Mouse (Mus musculus) olfactory bulb, adult 2 months (tissue): ENCODE measurements around the gene Caprin2. TPM values are rescaled to one million over a fixed set of nuclear protein-coding genes. Genes with fewer than 3 reads are reported as not detected.
"Not testable (repeated sequence)": the region's sequence is repeated elsewhere in the genome, so short reads cannot be mapped to it uniquely, and the experiment has no call there.

Source experiments
- H3K27ac ChIP-seq: fragments of 200-500 bp; 2 replicates; pipeline ENCODE4 v1.5.1; 2012; ENCODE audit warnings: low read depth, low read length; ENCODE audit not compliant: insufficient read depth
- H3K4me1 ChIP-seq: fragments of 200-500 bp; 2 replicates; pipeline ENCODE4 v1.6.1; 2012; ENCODE audit warnings: low read length; ENCODE audit not compliant: control insufficient read depth, insufficient read depth
- H3K4me3 ChIP-seq: fragments of 200-500 bp; 2 replicates; pipeline ENCODE4 v1.5.1; 2012; ENCODE audit warnings: mild to moderate bottlenecking, low read depth, low read length, moderate library complexity; ENCODE audit not compliant: insufficient read depth
- CTCF ChIP-seq: fragments of 200-500 bp; IDR thresholded peaks from 2 replicates; pipeline ENCODE4 v1.5.1; 2012; ENCODE audit warnings: low read depth, mild to moderate bottlenecking, low read length, moderate library complexity; ENCODE audit not compliant: insufficient read depth
- POLR2A ChIP-seq: fragments of 200-500 bp; IDR thresholded peaks from 2 replicates; pipeline ENCODE4 v1.6.1; 2012; ENCODE audit warnings: mild to moderate bottlenecking, low read depth, low read length, moderate library complexity; ENCODE audit not compliant: insufficient read depth
- WGBS: fragments of 180-500 bp; shearing (Covaris S2); methylation state at CpG from one replicate; pipeline ENCODE4 v1.1.7; 2018; 5-methylcytosine and 5-hydroxymethylcytosine counted together
- polyA plus RNA-seq: library from polyadenylated mRNA; stranded (reverse); fragments of >200 nt; gene quantifications from 2 replicates; pipeline ENCODE4 v1.2.4, GENCODE M21; 2012; ENCODE audit warnings: low replicate concordance; ENCODE audit not compliant: missing spikeins, insufficient read depth, insufficient read length

Caprin2 gene
- polyA plus RNA-seq: not detected in 2 replicates

DNA sequence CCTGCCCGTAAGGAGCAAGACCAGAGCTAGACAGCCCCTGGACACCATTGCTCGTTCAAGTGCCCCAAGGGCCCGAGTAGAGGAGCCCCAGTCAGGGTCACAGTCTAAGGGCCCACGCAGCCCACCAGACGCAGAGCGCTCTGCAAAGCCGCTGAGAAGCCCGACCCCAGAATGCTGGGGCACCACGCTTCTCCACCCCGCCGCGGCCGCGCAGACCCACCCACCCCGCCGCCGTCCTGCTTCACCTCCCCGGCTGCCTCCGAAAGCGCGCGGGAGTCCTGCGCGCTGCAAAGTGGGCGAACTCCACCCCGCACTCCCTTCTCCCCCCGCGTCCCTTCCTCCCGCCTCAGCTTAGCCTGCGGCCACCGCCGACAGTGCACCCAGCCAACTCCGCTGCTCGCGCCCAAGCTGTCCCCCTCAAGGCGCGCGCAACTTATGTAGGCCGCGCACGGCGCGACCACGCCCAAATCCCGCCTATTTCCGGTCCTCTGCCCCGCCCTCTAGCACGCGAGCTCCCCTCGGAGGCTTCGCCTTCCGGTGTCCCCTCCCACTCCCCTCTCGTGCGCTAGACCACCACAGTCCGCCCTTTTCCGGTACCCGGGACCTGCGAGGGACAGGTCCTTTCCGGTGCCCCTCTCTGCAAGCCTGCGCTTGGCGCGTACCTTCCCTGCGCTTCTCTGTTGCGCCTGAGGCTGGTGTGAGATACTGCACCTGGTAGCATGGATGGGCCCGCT is at the start of gene Caprin2:
Gene Caprin2 (minus strand): TSS at position 465 of the 734 bp plus-strand sequence.
- Histone ChIP-seq H3K4me3 (peak within 1 kb of the TSS; percentile 59), H3K27ac (peak within 1 kb of the TSS; percentile 47; the same call in 1 of the 2 replicates), H3K4me1 (peaks cover 3% of the 10 kb centered on the region)
- TF ChIP-seq POLR2A: peak; percentile 93
- no peak for TF ChIP-seq CTCF
- under 1% methylated on average over 63 of the region's 65 CpGs for WGBS

DNA sequence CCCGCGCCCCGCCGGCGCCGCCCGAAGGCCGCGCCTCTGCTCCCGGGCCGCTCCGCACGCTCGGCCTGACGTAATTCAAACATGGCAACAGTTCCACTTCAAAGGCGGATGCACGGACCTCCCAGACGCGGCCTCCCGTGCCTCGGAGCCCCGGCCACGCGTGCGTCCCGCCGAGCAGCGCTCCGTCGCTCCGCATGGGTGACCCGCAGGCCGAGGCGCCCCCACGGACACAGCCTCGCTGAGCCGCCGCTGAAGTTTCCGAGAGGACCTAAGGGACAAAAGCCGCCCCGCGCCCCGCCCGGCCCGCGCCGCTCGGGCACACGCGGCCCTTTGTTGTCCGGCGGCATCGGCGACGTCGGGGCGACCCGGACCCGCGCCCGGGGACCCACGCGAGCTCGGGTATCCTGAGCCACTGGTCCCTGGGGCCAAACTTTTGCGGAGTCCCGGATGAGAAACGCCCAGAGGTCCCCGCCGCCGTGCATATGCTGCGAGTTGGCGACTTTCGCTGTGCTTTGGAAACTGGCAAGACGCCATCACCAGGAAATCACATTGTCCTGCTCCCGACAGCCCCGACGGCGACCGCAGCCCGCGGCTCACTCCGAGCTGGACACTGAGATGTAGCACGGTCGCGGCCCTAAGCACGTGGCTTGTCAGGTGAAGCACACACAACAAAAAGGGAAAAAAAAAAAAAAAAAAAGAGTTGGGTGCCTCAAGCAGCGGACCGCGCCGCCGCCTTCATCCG is 48.9 kb upstream of the Caprin2 start:
- no peak overlapping the region for H3K27ac ChIP-seq
- H3K4me3 ChIP-seq: peak overlapping the region; percentile 60
- peaks cover 11% of the 10 kb centered on the region for H3K4me1 ChIP-seq
- TF ChIP-seq CTCF (no peak), POLR2A (no peak)
- under 1% methylated on average over 90 of the region's 92 CpGs for WGBS

DNA sequence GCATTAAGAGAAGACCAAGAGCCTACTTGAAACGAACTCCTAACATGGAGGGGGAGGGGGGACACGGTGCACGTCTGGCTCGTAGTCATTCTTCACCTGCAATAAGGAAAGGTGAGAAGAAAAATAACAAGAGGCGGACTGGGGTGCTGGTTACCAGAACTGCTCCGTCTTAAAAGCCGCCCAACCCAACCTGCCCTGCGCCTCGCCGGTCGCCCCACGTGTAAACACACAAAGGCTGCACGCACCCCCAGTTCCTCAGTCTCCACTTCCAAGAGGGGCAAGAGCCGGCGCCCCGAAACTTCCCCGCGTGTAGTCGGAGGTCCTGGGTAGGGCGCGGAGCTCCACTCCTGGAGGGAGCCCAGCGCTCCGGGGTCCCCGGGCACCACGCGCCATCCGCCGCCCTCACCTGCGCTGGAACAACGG is 48.3 kb upstream of the Caprin2 start:
- H3K27ac ChIP-seq: no peak overlapping the region
- peak overlapping the region; percentile 60 for H3K4me3 ChIP-seq
- TF ChIP-seq CTCF (no peak), POLR2A (no peak)
- 4% methylated on average over 30 of the region's 30 CpGs for WGBS
- H3K4me1 ChIP-seq: peaks cover 11% of the 10 kb centered on the region

DNA sequence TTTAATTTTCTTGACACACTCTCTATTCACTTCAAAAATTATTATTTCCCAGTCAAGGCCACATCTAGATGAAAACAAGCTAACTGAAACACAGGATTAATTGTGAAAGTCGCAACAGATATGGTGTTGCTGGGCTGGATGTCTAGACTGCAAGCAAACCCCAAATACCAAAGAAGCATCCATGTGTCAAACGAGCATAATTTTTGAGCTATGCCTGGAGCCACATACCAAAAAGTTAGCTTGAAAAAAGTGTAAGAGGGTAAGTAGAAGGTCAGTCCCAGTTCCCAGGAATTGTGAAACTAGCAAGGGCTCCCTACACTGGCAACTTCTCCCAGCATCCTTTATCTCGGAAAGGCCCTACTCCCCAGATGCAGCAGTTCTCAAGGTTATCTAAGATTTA is 47.7 kb upstream of the Caprin2 start:
- Histone ChIP-seq H3K27ac (no peak overlapping the region), H3K4me3 (no peak overlapping the region), H3K4me1 (peaks cover 11% of the 10 kb centered on the region)
- 84% methylated on average over 3 of the region's 3 CpGs for WGBS
- TF ChIP-seq CTCF (no peak), POLR2A (no peak)

DNA sequence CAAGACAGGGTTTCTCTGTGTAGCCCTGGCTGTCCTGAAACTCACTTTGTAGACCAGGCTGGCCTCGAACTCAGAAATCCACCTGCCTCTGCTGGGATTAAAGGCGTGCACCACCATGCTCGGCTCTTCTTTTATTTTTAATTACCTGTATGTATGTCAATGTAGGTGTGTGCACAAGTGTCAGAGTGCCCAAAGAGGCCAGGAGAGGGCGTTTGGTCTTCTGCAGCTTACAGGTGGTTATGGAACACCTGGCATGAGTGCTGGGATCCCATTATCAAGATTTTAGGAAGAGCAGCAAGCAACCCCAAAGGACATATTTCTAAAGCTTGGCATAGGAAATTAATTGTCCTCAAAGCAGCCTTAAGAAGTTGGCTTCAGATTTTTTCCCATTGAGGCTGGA is 46.4 kb upstream of the Caprin2 start:
- no peak overlapping the region for H3K4me3 ChIP-seq
- H3K27ac ChIP-seq: no peak overlapping the region
- no peak for TF ChIP-seq POLR2A
- TF ChIP-seq CTCF: no peak
- WGBS: 85% methylated on average over 4 of the region's 4 CpGs
- peaks cover 11% of the 10 kb centered on the region for H3K4me1 ChIP-seq

DNA sequence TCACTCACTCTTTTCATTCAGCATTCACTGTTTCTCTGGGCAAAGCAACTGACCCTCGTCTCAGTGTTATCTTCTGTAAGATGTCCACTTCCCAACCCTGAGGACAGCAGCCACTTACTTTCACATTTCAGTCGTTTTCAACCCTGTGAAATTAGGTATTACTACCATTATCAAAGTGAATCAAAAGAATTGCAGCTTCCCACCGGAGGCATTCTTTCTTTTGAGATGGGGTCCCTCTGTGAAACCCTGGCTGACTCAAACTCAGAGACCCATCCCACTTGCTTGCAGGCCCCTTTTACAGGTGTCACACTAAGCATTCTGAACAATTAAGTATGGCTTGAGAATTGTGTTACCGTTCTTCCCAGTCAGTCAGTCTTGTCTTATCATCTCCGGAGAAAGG is 45.8 kb upstream of the Caprin2 start:
- Histone ChIP-seq H3K4me1 (peaks cover 11% of the 10 kb centered on the region), H3K4me3 (no peak overlapping the region), H3K27ac (no peak overlapping the region)
- TF ChIP-seq CTCF (no peak), POLR2A (no peak)
- WGBS: 80% methylated on average over 5 of the region's 5 CpGs

DNA sequence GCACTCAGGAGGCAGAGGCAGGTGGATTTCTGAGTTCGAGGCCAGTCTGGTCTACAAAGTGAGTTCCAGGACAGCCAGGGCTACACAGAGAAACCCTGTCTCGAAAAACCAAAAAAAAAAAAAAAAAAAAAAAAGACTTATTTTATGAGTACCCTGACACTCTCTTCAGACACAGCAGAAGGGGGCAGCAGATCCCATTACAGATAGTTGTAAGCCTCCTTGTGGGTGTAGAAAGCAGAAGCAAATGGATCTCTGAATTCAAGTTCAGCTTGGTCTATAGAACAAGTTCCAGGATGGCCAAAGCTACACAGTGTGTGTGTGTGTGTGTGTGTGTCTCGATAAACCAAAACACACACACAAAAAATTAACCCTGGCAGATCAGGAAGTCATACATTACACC is 44.3 kb upstream of the Caprin2 start:
- WGBS: 60% methylated on average over 3 of the region's 3 CpGs
- not testable (repeated sequence) for H3K4me1 ChIP-seq, H3K27ac ChIP-seq, H3K4me3 ChIP-seq

DNA sequence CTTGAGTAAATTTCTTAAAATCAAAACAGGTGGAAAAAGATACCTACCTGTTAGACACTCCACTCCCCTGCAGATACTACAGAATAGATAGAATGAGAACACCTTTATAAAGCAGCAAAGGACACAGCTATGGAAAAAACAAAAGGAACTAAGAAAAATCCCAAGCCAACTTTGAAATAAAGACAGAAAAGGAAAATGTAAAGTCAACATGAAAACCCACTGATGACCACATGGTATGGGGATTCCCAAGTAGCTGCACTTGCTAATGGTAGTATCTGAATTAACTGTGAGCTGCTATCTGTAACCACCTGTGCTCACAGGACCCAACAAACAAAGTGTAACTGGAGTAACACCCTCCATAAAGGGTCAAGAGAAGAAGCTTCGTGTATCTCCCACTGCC is 41.7 kb upstream of the Caprin2 start:
- 82% methylated on average over 1 of the region's 1 CpGs for WGBS
- no peak for TF ChIP-seq CTCF
- TF ChIP-seq POLR2A: no peak
- Histone ChIP-seq H3K4me3 (no peak overlapping the region), H3K4me1 (no peaks in the 10 kb centered on the region), H3K27ac (no peak overlapping the region)

DNA sequence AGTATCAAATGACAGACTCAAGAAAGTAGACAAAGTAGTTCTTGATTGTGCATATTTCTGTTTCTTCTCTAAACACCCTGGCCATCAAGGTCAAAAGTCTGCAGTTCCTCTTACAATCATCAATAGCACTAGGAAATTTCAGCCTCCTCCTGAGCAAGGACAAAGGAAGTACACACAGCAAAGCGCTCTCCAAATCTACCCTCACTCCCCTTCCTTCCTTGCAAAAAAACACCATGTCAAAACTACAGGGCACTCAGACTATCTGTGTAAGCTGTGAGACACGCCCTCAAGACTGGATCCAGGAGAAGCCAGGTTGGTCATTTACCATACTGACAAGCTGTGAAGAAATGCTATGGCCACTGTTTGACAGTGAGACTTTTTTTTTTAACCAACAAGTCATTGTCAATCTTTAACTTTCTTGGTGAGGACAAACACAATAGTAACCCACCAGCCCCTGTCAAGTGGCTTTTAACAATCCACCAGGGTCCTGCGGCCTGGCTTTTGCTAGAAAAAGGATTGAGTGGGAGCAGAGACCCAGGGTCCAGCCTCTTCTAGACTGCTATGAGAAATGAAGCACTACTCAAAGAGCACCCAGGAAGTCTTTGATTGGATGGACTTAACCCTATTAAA is 39.0 kb upstream of the Caprin2 start:
- Histone ChIP-seq H3K4me1 (no peaks in the 10 kb centered on the region), H3K4me3 (no peak overlapping the region), H3K27ac (no peak overlapping the region)
- WGBS: 73% methylated on average over 3 of the region's 3 CpGs
- TF ChIP-seq CTCF (no peak), POLR2A (no peak)
